Mouse (Mus musculus) MEL (cell line): ENCODE measurements at regions not wholly inside any gene's neighbourhood (a gene's known extent, or its start where the extent isn't known, plus 50 kb on each side); places are given as distances from the start of the nearest gene placed in this dataset.

Experiments used
- CHD2 ChIP-seq: IDR thresholded peaks from 2 replicates; pipeline ENCODE4 v1.6.1; 2011; ENCODE audit warnings: low read length, improper control_type of control experiment
- CTCF ChIP-seq, 3 experiments: IDR thresholded peaks in 2 of 3; conservative IDR thresholded peaks in 1 of 3; 2 replicates each; pipeline ENCODE4 v1.5.1; 2011 to 2012; ENCODE audit warnings: low read length in 3 of 3, low read depth in 2 of 3, mild to moderate bottlenecking in 2 of 3, improper control_type of control experiment in 1 of 3, inconsistent platforms in 1 of 3, mixed read lengths in 1 of 3, moderate library complexity in 1 of 3; ENCODE audit not compliant: control insufficient read depth in 1 of 3, insufficient read depth in 1 of 3, poor library complexity in 1 of 3, severe bottlenecking in 1 of 3
- EP300 ChIP-seq, 2 experiments: IDR thresholded peaks; 2 replicates each; pipeline ENCODE4 v1.6.1; 2011; ENCODE audit warnings: improper control_type of control experiment in 2 of 2, low read length in 2 of 2, low read depth in 1 of 2, mild to moderate bottlenecking in 1 of 2
- HCFC1 ChIP-seq: IDR thresholded peaks from 2 replicates; pipeline ENCODE4 v1.6.1; 2012; ENCODE audit warnings: low read depth, mild to moderate bottlenecking, inconsistent platforms, low read length, improper control_type of control experiment, moderate library complexity
- MAX ChIP-seq: IDR thresholded peaks from 2 replicates; pipeline ENCODE4 v1.6.1; 2011; ENCODE audit warnings: low read length, improper control_type of control experiment
- MAZ ChIP-seq: IDR thresholded peaks from 2 replicates; pipeline ENCODE4 v1.6.1; 2012; ENCODE audit warnings: low read depth, mild to moderate bottlenecking, inconsistent platforms, low read length, improper control_type of control experiment
- MEF2A ChIP-seq: IDR thresholded peaks from 2 replicates; pipeline ENCODE4 v1.6.1; 2014; ENCODE audit warnings: low read depth, mild to moderate bottlenecking, inconsistent platforms, low read length, improper control_type of control experiment; ENCODE audit not compliant: poor library complexity, insufficient replicate concordance, severe bottlenecking; ENCODE audit errors: extremely low read depth
- POLR2A ChIP-seq, 2 experiments: IDR thresholded peaks; 2 replicates each; pipeline ENCODE4 v1.6.1; 2011 to 2012; ENCODE audit warnings: low read length in 2 of 2, mild to moderate bottlenecking in 2 of 2, control low read depth in 1 of 2, improper control_type of control experiment in 1 of 2, low read depth in 1 of 2, moderate library complexity in 1 of 2; ENCODE audit not compliant: control insufficient read depth in 1 of 2, insufficient read depth in 1 of 2, poor library complexity in 1 of 2
- POLR2AphosphoS5 ChIP-seq: IDR thresholded peaks from 2 replicates; pipeline ENCODE4 v1.6.1; 2012; ENCODE audit warnings: low read depth, borderline replicate concordance, mild to moderate bottlenecking, inconsistent platforms, low read length, moderate library complexity, mixed read lengths
- RAD21 ChIP-seq: IDR thresholded peaks from 2 replicates; pipeline ENCODE4 v1.6.1; 2011; ENCODE audit warnings: mild to moderate bottlenecking, low read depth, low read length, improper control_type of control experiment
- TCF12 ChIP-seq: IDR thresholded peaks from 2 replicates; pipeline ENCODE4 v1.6.1; 2014; ENCODE audit warnings: low read depth, mild to moderate bottlenecking, inconsistent platforms, low read length, improper control_type of control experiment, moderate library complexity

GRCm38 (mm10) chr16:93387578-93388116 lies 216.2 kb downstream of the Setd4 start:
- no peak for TF ChIP-seq CTCF (IDR thresholded peaks at IDR 0.05 in 2 of 3, conservative IDR thresholded peaks at IDR 0.05 in 1 of 3; ENCODE audit: control insufficient read depth in 1 of 3, insufficient read depth in 1 of 3, low read depth in 2 of 3, low read length in 3 of 3, poor library complexity in 1 of 3, severe bottlenecking in 1 of 3)
- no peak for TF ChIP-seq POLR2A (IDR thresholded peaks at IDR 0.05; ENCODE audit: control insufficient read depth in 1 of 2, insufficient read depth in 1 of 2, low read depth in 1 of 2, low read length in 2 of 2, poor library complexity in 1 of 2)
- no peak for TF ChIP-seq MAX
- TF ChIP-seq EP300 (IDR thresholded peaks at IDR 0.05; ENCODE audit: low read depth in 1 of 2, low read length in 2 of 2): no peak
- no peak for TF ChIP-seq RAD21
- TF ChIP-seq POLR2AphosphoS5: no peak
- no peak for TF ChIP-seq MAZ
- no peak for TF ChIP-seq CHD2
- TF ChIP-seq MEF2A: no peak
- TF ChIP-seq HCFC1: no peak
- no peak for TF ChIP-seq TCF12
